Mouse (Mus musculus) cerebellum, adult 8-10 months (tissue): ENCODE measurements at regions not wholly inside any gene's neighbourhood (a gene's known extent, or its start where the extent isn't known, plus 50 kb on each side); places are given as distances from the start of the nearest gene placed in this dataset.
"Not testable (repeated sequence)": the region's sequence is repeated elsewhere in the genome, so short reads cannot be mapped to it uniquely, and the experiment has no call there.

ENCODE experiments used
- DNase-seq: peaks from one replicate; pipeline ENCODE4 v3.0.0; 2022

DNA sequence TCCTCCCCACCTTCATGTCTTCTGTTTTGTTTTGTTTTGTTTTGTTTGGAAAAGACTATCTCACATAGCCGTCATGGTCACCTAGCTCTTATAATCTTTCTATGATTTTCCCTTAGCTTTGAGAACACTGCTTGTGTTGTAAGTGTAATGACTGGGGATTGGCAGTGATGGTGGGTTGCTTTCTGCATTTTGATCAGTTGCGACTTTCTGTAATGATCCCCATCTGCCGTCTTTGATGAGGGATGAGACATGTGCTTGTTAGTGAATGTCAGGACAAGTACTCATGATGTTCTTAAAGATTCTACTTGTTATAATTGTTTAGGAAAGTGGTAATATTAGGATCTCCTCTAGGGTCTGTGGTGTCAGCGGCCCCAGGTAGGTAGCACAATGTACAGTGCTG is 809.4 kb downstream of the Kcnj2 start:
- no peak for DNase-seq

DNA sequence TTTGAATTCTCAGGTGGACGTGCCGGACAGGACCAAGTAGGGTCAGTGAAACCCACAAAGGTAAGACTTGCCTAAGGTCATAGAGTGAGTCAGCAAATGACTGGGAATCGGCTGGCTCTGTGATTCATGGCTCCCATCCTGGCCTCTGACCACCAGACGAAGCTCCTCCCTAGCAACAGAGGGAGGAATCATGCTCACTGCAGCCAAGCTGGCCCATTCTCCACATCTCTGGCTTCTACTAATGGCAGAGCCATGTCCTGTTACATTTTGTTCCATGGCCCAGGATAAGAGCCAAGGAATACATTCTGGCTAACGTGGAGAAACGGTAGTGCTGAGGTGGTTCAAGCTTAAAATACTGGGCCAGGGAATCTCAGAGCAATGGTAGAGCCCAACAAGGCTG is 814.2 kb downstream of the Kcnj2 start:
- no peak for DNase-seq

DNA sequence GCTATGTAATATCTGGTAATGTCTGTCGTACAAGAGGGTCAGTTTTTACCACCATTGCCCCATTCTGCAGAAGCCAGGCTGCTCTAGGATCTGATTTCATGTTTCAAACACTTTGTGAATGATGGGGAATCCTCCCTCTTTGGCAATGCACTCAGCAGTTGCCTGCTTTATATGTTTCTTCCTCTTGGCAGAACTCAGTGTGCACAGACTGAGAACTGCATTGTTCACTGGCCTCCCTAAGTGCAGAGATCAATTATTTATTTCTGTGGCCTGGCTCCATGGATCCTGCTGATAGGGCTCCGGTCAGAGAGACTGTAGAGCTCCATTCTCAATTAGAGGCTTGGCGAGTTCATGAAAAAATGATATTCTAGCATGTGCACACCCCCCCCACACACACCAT is 824.1 kb downstream of the Kcnj2 start:
- DNase-seq, result no peak

DNA sequence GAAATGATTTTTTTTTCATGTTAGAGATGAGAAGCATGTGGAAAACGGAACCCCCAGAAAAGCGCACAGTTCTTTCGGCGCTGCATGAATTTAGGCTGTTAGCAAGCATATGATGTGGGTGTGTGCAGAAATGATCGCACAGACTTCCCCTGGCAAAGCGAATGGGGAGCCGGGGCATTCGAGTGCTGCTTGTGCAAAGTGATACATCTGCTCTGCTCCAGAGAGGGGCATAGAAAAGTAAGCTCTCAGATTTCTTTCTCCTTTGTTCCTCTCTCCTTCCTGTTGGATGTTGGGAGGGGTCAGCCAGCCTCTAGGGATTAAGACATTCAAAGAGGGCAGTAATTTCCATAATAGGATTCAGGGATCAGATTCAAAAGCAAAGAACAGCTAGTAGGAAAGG is 827.9 kb downstream of the Kcnj2 start:
- DNase-seq, result no peak

DNA sequence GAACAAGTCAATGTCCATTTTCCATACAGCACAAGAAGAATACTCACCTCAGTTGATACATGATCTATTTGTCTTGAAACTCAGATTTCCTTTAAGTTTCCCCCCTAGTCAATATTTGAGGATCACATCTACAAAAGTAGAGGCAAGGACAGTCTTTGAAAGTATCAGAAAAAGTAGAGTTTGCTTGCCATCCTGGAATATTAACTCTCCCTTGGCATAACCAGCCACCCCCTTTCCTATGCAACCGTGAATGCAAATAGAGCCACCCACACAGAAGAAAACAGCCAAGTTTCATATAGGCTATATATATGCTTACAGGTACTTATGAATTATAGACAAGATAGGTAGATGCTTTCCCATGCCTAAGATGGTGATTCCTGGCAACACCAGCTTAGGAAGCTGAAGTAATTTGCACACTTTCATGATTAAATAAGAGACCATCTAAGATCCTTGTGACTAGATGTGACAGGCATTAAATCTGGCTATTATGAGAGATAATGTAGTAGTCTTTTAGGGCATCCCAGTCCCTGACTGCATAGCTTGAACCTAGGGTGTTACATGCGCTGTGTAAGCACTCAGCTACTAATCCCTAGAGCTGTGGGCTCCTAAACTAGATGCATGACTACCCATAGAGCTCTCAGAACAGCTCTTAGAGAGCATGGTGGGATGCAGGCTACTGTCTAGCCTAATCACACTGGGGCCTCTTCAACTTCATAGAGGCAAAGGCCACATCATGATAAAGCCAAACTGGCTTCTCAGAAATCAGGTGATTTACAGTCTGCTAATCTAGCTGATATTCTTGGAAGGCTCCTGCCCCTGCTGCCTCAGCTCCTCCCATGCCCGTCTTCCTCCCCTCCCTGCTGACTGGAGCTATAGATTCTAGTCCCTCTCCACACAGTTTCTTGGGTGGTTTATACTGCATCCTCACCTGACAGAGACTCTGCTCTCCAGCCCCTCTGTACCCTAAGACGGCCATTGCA is 829.5 kb downstream of the Kcnj2 start:
- no peak for DNase-seq

DNA sequence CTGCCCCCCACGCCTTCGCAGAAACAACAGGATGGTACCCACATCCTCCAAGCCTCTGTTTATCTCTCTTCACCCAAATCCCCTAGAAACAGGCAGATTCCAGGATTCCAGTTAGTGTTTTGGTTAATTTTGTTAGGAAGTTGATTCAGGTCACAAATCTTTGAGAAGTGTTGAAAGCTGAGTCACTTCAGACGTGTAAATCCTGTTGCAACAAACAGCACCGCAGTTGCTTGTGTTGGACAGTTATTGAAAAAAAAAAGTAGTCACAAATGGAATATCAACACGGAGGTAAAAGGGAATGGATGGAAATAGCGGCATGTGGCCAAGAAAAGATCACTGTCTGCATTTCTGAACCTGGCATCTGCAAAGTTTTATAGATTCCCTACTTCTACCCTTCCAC is 831.0 kb downstream of the Kcnj2 start:
- no peak for DNase-seq

DNA sequence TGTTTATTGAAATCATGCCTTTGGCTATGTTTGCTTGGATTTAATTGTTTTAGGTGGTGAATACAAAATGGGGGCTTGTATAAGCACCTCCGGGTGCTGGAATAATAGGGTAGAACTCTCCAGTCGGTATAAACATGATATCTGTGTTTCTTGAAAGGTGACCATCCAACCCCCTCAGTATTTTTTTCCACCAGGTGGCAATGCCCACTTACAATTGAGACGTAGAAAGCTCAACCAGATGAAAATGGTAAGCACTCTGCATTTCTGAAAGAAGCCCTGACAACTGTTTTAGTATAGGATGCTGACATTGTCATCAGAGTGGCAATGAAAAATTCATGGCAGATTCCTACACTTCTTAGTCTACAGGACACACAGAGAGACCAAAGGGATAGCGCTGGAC is 838.1 kb downstream of the Kcnj2 start:
- no peak for DNase-seq

DNA sequence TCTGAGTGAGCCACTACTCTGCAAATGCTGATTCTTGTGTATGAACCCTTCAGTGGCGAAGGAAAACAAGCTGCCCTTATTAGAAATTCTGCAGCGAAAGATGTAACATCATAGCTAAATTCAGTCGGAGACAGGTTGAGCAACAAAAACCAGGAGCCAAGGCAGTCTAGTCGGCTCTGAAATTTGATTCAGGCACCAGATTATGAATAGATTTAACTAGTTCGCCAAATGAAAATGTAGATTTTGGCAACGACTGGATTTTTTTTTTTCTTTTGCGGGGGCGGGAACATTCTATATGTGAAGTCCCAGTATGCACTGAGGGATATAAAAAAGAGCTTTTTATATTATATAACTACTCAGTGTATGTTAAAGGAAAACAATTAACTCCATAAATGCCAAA is 847.9 kb downstream of the Kcnj2 start:
- DNase-seq, result no peak

DNA sequence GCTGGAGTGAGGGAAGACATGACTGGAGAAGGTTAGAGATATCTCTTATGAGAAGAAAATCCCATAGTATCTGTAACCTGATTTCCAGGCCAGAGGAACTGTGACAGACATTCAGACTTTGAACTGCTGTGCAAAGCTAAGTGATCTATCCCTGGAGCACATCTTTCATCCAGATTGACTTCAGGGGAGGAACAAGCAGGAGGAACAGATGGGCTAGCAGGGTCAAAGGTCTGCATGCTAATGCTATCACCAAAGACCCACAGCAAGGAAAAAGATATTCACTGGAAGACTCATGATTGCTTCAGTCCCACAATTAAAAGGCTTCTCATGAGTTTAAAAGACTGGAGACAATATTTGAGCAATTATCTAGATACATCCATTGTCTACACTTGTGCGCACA is 855.7 kb upstream of the Sox9 start:
- no peak for DNase-seq

DNA sequence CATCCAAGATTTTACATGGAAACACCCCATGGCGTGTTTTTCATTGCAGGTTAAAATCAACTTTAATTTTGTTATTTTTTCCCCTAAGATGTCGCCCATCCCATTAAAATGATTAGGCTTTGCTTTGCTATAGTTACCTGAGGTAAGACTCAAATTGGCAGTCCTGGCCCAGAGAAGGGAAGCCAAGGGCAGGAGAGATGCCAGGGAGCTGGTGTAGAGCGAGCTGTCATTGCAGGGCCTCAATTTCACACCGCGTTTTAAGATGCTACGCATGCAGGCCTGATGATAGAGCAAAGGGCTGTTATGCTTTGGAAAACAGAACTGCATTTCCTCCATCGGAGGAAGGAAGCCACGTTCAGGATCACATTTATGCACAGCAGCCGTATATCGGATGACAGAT is 852.7 kb upstream of the Sox9 start:
- no peak for DNase-seq

DNA sequence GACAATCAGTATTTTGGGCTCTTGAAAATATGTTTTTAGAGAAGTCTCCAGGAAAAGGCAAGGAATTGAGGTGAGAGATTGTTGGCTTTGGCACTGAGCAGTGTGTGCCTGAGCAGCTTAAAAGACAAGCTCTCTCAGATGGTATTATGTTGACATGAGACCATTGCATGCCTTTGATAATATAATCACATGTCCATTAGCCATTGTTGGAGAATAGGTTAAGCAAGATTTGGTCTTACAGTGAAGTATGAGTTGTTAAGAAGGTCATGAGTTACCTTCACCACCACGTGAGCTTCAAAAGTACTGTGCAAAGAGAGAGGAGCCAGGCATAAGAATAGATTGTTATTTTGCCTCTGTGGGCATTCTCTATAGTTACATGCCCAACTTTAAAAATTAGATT is 850.0 kb upstream of the Sox9 start:
- DNase-seq, result no peak

DNA sequence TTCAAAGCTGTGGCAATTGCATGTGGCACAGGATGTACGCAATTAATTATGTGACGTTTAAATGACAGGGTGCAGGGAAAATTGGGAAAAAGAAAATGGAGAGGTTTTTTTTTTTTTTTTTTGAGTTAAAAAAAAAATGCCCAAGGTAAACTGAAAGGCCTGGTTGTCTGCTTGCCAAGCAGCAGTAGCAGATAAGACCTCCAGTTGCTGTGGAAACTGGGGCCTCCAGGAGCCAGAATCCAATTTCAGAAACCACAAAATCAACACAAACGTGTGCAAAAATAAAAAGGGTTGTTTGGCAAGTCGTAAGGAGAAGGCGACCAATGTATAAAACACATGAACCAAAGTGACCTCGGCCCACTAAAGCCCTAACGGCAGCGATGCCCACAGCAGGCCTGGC is 837.7 kb upstream of the Sox9 start:
- no peak for DNase-seq

DNA sequence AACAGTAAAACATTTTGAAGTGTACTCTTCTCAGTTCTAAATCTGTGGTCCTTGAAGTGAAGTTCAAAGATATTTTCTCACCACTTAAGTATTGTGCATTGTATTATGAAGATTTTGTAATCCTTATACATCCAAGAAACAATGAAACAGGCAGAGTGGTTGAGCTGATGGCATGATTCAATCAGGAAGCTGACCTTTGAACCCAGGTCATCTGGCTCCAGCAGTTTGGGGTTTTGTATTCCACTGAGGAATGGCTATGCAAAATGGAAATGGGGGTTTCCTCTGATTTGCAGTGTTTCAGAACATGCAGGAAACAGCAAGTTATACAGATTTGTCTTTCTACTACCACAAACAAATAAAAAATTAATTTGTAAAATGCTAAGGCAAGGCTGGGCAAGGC is 836.2 kb upstream of the Sox9 start:
- DNase-seq, result no peak

DNA sequence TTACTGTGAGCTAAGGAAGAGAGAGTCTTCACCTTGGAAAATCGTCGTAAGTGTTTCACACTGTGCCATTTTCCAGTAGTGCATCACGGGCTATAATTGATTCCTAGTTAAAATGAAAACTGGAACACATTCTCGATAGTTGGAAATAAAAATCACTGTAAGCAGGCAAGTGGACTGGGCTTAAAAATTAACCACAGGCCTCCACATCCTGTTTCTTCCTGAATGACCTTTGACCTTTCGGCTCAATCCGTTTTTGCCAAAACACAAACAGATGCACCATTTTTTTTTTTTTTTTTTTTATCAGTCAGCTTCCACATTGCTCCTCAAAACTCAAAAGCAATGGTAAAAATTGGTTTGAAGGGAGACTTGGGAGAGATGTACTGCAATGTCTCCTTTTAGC is 834.4 kb upstream of the Sox9 start:
- no peak for DNase-seq

DNA sequence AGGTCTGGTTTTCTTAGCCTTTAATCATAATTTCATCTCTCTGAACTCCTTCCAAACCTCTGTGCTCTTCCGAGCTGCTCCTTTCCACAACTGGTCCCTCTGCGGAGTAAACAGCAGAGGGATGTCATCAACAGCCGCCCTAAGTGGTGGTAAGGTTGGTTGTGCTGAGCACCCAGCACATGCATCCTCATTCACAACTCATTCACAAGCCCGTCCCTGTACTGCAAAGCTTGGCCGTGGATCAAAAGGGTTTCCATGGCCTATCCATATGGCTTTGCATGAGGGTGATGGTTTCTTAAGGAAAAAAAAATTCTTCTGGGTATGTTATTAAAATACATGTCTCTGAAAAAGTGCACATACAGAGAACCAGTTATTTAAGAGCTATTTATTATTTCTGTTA is 828.6 kb upstream of the Sox9 start:
- DNase-seq, result no peak

DNA sequence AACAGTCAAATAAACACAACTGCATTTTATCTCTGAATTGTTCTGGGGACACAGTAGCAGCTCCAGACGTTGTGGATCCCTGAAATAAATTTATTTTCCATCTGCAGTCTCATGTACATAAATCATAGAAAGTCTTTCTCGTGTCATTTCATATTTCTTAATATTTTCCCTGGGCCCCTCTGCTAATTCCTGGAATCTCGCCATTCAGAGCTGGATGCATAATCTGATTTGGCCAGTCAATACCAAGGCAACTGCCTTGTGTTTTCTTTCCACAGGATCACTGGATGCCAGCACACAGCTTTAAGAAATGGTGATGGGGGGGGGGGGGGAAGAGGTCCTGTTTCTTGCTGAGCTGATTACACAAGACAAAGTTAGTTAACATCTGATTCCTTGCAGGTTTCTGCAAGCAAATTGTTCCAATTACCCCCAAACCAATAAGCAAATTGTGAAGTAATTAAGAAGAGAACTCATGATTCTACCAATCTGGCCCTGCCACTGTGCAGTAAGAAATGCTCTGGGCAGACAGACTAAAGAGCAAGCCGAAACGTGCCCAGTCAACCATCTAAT is 824.2 kb upstream of the Sox9 start:
- DNase-seq, result no peak

DNA sequence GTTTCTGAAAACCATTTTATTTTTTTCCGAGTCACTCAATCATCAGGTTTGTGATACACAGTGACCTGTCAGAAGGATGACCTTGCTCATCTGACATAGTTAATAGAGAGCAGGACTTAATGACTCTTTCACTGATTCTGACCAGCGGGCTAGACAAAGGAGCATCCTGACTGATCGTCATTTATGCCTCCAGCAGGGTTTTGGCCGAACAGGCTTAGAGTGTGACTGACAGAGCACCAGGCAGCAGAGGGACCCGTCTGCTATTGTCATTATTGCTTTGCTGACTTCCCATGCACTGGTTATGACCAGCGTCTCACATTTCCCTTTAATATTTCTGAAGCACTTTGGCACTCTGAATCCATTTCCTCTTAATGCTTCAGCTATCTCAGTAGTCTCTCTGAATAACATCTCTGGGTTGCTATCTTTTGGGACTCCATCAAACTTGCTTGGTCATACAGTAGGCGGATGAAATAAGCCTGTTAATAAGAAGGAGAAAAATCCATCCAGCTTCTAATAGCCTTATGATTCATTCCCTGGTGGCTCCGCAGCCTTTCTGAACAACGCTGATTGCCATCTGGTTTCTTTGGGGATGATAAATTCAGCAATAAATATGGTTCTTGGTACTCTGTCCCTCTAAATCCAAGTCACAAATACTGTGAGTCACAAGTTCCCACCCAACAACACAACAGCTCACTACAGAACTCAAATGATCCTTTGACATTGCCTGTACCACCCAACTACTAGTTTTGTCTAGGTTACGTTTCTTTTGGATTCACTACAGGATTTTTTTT is 820.8 kb upstream of the Sox9 start:
- DNase-seq, result no peak

DNA sequence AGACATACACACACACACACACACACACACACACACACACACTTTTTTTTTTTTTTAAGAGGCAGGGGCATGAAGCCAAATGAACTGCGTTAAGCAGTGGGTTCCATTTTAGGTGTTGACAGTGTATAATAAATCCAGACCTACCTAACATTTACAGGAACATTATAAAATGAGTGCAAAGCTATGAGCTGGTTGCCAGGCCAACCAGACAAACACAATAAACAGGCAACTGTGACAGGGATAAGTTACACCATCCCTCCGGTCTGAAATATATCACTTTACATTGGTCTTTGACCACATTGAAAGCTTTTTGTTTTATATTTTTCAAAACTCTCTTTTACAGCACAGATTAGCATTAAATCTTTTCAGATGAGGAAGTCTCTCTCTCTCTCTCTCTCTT is 820.2 kb upstream of the Sox9 start:
- no peak for DNase-seq

DNA sequence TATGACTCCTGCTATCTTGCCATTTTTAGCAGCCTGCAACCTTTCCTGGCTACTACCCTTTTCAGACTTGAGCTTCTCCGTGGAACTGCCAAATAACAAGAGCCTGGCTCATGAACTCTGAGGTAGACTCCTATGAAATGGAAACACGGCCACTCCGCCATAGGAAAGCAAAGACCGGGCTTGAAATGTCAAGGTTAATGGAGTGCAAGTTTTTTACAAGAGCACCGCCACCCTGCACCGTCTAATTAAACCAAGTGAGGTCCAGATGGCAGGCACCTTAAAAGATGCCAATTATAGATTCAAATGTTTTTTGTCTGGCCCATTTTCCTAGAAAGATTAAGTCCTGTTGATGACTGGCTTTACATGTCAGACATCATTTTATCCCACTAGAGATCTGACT is 818.0 kb upstream of the Sox9 start:
- DNase-seq, result no peak

DNA sequence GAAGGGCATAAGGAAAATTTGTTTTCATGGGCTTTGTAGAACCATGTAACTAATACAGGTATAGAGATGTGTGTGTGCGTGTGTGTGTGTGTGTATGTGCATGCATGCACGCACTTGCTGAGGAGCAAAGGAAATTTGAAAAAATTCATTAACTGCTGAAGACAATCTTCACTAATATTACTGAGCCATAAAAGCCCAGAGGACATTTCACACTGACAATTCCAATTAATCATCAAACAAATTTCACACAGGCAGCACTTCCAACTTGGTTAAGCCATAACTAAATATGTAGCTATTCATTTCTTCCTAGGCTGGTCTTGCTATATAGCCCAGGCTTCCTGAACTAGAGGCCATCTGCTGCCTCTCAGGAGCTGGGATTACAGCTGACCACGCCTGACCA is 815.6 kb upstream of the Sox9 start:
- no peak for DNase-seq

DNA sequence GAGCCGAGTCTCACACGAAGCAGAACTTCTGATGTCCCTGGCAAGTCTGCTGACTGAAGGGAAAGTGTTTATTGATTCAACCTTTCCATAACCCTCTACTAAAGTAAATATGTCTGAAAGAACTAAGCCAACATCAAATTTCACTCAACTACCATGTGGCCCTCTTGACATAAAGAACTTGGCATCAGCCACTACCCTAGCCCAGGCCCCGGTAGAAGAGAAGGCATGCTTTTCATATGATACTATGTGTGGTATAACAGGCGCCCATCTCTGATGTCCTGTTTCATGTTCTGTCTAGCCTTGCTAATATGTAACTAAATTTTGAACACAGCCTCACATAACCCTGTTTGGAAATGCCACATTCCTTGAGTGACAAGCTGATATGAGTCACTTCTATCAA is 811.0 kb upstream of the Sox9 start:
- no peak for DNase-seq

DNA sequence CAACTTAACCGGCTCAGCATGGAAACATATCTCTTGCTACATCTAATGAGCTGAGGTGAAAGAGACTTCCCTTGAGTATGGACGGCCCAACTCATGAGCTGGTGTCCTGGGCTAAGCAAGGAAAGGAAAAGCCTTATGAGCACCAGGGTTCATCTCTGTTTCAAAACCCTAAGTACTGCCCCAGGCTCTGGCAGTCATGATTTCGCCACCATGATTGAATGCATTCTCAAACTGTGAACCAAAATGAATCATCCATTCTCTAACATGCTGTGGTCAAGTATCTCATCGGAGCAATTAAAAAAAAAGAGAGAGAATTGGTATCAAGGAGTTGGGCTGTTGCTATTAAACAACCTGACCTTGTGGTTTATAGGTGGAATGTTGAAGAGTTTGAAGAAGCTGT is 803.4 kb upstream of the Sox9 start:
- no peak for DNase-seq

DNA sequence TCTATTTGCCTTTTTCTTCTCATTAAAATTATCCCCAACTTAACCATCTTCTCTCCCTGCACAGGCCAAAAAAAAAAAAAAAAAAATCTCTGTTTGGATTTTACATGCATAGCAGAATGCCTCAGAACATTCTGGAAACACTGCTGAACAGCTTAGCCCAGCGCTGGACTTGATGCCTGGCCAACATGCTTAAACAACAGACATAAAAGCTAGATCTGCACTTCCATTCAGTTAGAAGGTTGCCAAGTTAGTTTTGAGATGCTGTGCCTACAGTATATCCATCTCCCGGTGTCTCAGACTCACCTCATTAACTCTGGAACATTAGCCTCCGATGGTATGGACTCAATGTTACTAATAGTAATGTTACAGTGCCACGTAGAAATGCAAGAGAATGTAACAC is 785.6 kb upstream of the Sox9 start:
- DNase-seq, result no peak

DNA sequence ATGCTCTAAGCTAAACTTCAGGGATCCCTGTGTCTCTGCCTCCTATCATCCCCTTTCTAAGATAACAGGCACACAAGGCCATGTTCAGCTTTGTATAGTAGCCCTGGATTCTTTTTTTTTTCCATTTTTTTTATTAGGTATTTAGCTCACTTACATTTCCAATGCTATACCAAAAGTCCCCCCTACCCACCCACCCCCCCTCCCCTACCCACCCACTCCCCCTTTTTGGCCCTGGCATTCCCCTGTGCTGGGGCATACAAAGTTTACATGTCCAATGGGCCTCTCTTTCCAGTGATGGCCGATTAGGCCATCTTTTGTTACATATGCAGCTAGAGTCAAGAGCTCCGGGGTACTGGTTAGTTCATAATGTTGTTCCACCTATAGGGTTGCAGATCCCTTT is 771.2 kb upstream of the Sox9 start:
- DNase-seq, result not testable (repeated sequence)
